Comparison of ENCODE assay signal across 8 mouse cellular contexts in the genomic region with DNA sequence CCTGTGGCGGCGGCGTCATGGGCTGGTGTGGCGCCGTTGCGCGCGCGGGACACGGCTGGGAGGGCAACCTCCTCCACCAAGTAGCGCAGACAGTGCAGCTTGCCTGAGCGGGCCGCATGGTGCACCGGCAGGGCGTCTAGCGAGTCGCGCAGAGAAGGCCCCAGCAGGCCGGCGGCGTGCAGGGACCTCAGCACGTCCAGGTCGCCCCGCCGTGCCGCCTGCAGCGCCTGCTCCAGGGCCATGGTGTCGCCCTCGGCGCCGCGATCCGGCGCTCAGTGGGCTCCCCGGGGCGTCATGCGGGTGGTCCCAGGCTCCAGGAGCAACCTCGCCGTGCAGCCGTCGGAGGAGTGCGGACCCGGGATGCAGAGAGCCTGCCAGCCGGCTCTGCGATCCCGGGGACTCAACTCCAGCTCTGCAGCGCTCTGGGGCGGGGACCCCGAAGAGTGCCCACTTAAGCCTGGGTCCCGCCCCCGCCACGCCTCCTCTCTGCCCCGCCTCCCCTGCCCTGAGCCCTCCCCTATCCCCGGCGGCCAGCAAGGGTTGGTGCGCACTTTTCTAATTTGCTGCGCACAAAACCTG. TPM values are rescaled to one million over a fixed set of nuclear protein-coding genes. Genes with fewer than 3 reads are reported as not detected.
A peak's percentile ranks its signal among the peaks of the same experiment; 100 is the strongest.
DNase-seq lines count a peak whose midpoint lies in the region; ATAC-seq and TF ChIP-seq lines count a peak whose summit lies in the region.

Espn (minus strand) TSS at position 406 of the 579 bp plus-strand sequence.

- peaks cover 49% of the 10 kb centered on the region for H3K27me3 ChIP-seq in heart, postnatal 0 days (ENCODE audit: control insufficient read depth, insufficient read depth, low read length)
- H3K27me3 ChIP-seq in limb, embryonic 11.5 days (ENCODE audit: control insufficient read depth, insufficient read depth, low read length), result peaks cover 40% of the 10 kb centered on the region
- H3K27me3 ChIP-seq in midbrain, embryonic 10.5 days (ENCODE audit: low read depth, poor library complexity, severe bottlenecking), result peaks cover 96% of the 10 kb centered on the region

- peak within 1 kb of the TSS; percentile 58 for H3K4me2 ChIP-seq in heart, postnatal 0 days (ENCODE audit: low read depth, low read length)
- H3K4me2 ChIP-seq in limb, embryonic 11.5 days (ENCODE audit: low read depth, severe bottlenecking), result peak within 1 kb of the TSS; percentile 69

- 2% methylated on average over 49 of the region's 57 CpGs for WGBS in heart, postnatal 0 days
- 1% methylated on average over 53 of the region's 57 CpGs for WGBS in limb, embryonic 11.5 days
- under 1% methylated on average over 54 of the region's 57 CpGs for WGBS in midbrain, embryonic 10.5 days

- no peaks in the 10 kb centered on the region for H3K9me3 ChIP-seq in heart, postnatal 0 days (replicated peaks; ENCODE audit: control insufficient read depth, low read length)
- no peaks in the 10 kb centered on the region for H3K9me3 ChIP-seq in limb, embryonic 11.5 days (ENCODE audit: control insufficient read depth, low read length)
- H3K9me3 ChIP-seq in midbrain, embryonic 10.5 days (replicated peaks), result no peaks in the 10 kb centered on the region

- peak within 1 kb of the TSS; percentile 43 for H3K4me3 ChIP-seq in heart, postnatal 0 days (ENCODE audit: low read depth, low read length)
- H3K4me3 ChIP-seq in limb, embryonic 11.5 days (ENCODE audit: low read depth, low read length), result peak within 1 kb of the TSS; percentile 38
- peak within 1 kb of the TSS; percentile 53 for H3K4me3 ChIP-seq in midbrain, embryonic 10.5 days

- peaks cover 5% of the 10 kb centered on the region; the same call in 1 of the 2 replicates for H3K4me1 ChIP-seq in heart, postnatal 0 days (ENCODE audit: control insufficient read depth, insufficient read depth)
- H3K4me1 ChIP-seq in limb, embryonic 11.5 days (ENCODE audit: control insufficient read depth, insufficient read depth, low read length), result 0 out of 2 replicates have a peak, but pooled peaks cover 4% of the 10 kb centered on the region
- peaks cover 21% of the 10 kb centered on the region for H3K4me1 ChIP-seq in midbrain, embryonic 10.5 days

- TF ChIP-seq CTCF in heart, postnatal 0 days (IDR thresholded peaks at IDR 0.05; ENCODE audit: low read depth), result no peak

- no peak within 1 kb of the TSS for H3K27ac ChIP-seq in heart, postnatal 0 days (ENCODE audit: low read depth)
- H3K27ac ChIP-seq in limb, embryonic 11.5 days (replicated peaks; ENCODE audit: low read depth, low read length), result no peak within 1 kb of the TSS
- no peak within 1 kb of the TSS; the same call in 1 of the 2 replicates for H3K27ac ChIP-seq in midbrain, embryonic 10.5 days (replicated peaks)

- H3K9ac ChIP-seq in heart, postnatal 0 days (replicated peaks; ENCODE audit: low read depth, low read length), result no peak within 1 kb of the TSS
- no peak within 1 kb of the TSS; the same call in 1 of the 2 replicates for H3K9ac ChIP-seq in limb, embryonic 11.5 days (ENCODE audit: low read length)

- no peaks in the 10 kb centered on the region for H3K36me3 ChIP-seq in heart, postnatal 0 days (replicated peaks; ENCODE audit: control insufficient read depth, insufficient read depth, low read length)
- no peaks in the 10 kb centered on the region for H3K36me3 ChIP-seq in limb, embryonic 11.5 days (ENCODE audit: control insufficient read depth, insufficient read depth, low read length)
- H3K36me3 ChIP-seq in midbrain, embryonic 10.5 days, result no peaks in the 10 kb centered on the region

- ATAC-seq in heart, postnatal 0 days (ENCODE audit: insufficient read depth, low read depth), result peak; percentile 81
- ATAC-seq in limb, embryonic 11.5 days (ENCODE audit: insufficient number of reproducible peaks, low FRiP score, low TSS enrichment, low read depth), result peak; percentile 78

- peak; percentile 57 for DNase-seq in MEL-GATA-1-ER (ENCODE audit: extremely low read depth, low read depth)
- peak; percentile 65 for DNase-seq in embryo, embryonic 10 days (ENCODE audit: low spot score)
- DNase-seq in heart, postnatal 0 days (ENCODE audit: low spot score), result peak; percentile 26
- DNase-seq in limb, embryonic 11.5 days (ENCODE audit: low spot score), result peak; percentile 82
- peak; percentile 80 for DNase-seq in midbrain, embryonic 10.5 days (ENCODE audit: low spot score)
- DNase-seq in testis, postnatal 10 days (ENCODE audit: low spot score), result peak; percentile 88
- DNase-seq in layer of hippocampus, adult 9-11 months, result no peak
- no peak for DNase-seq in layer of hippocampus, adult 8-10 months (ENCODE audit: low spot score in 2 of 2)

- no peak for TF ChIP-seq EP300 in heart, postnatal 0 days (IDR thresholded peaks at IDR 0.05; ENCODE audit: low read depth)

RNA-seq across cellular contexts. Expression of gene Espn, which starts in this region (rescaled TPM):
- total RNA-seq in heart, postnatal 0 days (2014; rRNA removed; ENCODE audit: low replicate concordance), result 0.34 and 0.97 TPM in 2 replicates
- polyA plus RNA-seq in heart, postnatal 0 days (2015; fragmentation: Nextera tagmentation; extraction: Ambion mirVana), result 0.69 and 0.87 TPM in 2 replicates
- polyA plus RNA-seq in limb, embryonic 11.5 days (2014; fragmentation: Nextera tagmentation; extraction: Ambion mirVana), result 1.6 and 1.9 TPM in 2 replicates
- polyA plus RNA-seq in midbrain, embryonic 10.5 days (2016; fragmentation: Nextera tagmentation; extraction: Ambion mirVana), result 0.94 and 1.4 TPM in 2 replicates
- 1 to 10 TPM; 2.9 to 3.0 (median 3.0) TPM for total RNA-seq in layer of hippocampus, adult 8-10 months (2022)

Comparison
In these comparisons a context has a peak if more than half of its experiments do, and no peak if none do; other contexts are left out.
1. Peak in DNase-seq, ATAC-seq, H3K4me3 ChIP-seq and H3K4me2 ChIP-seq in heart, postnatal 0 days; RNA of the gene not detected or under 1 TPM.
2. DNase-seq: peak in MEL-GATA-1-ER (single experiment), embryo, embryonic 10 days (single experiment), limb, embryonic 11.5 days (single experiment), midbrain, embryonic 10.5 days (single experiment) and testis, postnatal 10 days (single experiment); none in layer of hippocampus, adult 9-11 months (single experiment) and layer of hippocampus, adult 8-10 months (0 of 2).
3. Peak in every context shown above with its lines, with median percentiles within 50 percentile points of each other: H3K4me3 ChIP-seq.